Mouse (Mus musculus) cerebellum, postnatal 14 days (tissue): ENCODE results near the gene Cpsf4.
"Not testable (repeated sequence)": the region's sequence is repeated elsewhere in the genome, so short reads cannot be mapped to it uniquely, and the experiment has no call there.

Experiments
- DNase-seq, 2 experiments: peaks; one replicate each; pipeline ENCODE4 v3.0.0; 2021; ENCODE audit warnings: mixed read lengths in 2 of 2

Gene Cpsf4

DNA sequence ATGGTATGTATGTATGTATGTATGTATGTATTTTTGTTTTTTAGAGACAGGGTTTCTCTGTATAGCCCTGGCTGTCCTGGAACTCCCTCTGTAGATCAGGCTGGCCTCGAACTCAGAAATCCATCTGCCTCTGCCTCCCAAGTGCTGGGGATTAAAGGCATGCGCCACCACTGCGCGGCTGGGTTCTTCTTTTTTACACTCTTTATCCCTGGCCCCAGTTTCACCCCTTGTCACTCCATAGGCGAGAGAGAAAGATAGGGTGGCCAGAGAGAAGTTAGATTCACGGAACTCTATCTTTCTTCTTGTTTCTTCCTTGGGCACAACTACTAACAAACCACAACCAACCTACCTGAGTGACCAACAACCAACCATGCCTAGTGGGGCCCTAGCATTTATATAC lies 62.3 kb downstream of the Cpsf4 start:
- not testable (repeated sequence) for DNase-seq

DNA sequence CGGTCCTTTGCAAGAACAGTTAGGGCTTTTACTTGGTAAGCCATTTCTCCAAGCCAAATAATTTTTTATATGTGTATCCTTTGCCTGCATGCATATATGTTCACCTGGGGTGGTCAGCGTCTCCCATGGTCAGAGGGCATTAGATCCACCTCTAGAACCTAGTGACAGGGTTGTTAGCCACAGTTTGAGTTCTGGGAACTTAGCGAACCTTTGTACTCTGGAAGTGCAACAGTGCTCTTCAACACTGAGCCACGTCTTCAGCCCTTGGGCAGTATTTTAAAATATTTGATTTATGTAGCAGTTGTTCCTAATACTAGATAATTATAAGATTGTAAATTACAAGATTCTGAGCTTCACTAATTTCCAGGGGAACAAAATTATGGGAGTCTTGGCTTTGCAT lies 63.6 kb downstream of the Cpsf4 start:
- no peak for DNase-seq

DNA sequence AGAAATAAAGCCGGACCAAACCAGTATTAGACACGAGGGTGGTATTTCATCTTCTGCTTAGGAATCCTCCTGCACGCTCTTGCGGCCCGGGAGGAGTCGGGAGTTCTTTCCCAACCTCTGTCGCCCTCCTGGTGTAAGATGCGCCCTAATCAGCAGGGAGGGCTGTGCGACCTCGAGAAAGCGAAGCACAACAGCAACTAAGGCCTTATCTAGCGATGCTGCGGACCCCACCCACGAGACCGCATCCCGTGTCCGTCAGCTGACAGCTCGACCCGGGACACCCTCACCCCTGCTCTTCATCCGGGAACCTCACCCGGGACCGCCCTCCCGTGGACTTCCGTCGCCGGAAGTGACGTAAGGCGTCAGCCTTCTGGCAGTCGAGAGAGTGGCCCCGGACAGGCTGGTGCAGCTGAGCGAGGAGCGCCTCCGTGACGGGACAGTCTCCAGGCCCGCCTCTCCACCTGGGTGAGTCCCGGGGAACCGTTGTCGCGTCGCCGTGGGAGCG lies 64.4 kb downstream of the Cpsf4 start, which contains the start of gene Zfp655:
Zfp655 (plus strand) TSS at position 349 of the 505 bp plus-strand sequence.
- DNase-seq = peak; percentile 96 to 98
